Mouse (Mus musculus) gastrocnemius, adult 8-10 months (tissue): ENCODE measurements around the gene Usp15. TPM values are rescaled to one million over a fixed set of nuclear protein-coding genes. Genes with fewer than 3 reads are reported as not detected.
"Not testable (repeated sequence)": the region's sequence is repeated elsewhere in the genome, so short reads cannot be mapped to it uniquely, and the experiment has no call there.

ENCODE experiments used
- DNase-seq, 2 experiments: peaks; one replicate each; pipeline ENCODE4 v3.0.0; 2022; ENCODE audit warnings: low spot score in 2 of 2
- total RNA-seq, 4 experiments: library from RNA; stranded (reverse); gene quantifications; 2 replicates each; pipeline ENCODE4 v1.2.4; 2022

Gene Usp15
- total RNA-seq, result 100 to 1,000 TPM; 153 to 195 (median 169) TPM

DNA sequence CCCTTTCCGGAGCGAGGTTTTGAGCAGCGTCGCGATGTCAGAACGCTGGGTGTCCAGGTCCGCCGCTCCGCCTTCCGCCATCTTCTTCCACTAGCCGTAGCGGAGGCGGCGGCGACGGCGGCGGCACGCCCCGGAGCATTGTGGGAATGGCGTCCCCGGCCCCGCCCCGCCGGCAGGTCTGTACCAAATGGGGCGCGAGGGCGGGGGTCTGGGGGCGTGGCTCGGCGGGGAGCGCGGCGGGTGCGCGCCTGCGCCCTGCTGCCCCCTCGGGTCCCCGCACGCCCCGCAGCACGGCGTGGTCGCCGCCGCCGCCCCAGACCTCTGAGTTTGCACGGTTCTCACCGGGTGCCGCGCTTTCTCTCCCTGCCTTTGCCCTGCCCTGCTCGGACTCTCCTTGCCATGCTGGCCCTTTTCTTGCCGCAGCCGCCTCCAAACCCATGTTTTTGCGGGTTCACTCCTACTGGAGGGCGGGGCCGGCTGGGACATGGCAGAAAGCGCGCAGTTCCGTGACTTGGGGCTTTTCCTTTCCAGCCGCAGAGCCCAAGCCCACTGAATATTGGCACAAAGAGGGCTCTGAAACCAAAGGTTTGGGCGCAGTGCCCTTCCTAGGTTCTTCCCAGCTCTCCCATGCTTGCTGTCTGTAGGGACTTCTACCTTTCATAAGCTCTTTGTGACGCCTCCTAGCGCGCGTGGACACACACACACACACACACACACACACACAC, at the start of gene Usp15:
Usp15 (minus strand) TSS at position 161 of the 725 bp plus-strand sequence.
- peak; percentile 87 to 92 for DNase-seq

DNA sequence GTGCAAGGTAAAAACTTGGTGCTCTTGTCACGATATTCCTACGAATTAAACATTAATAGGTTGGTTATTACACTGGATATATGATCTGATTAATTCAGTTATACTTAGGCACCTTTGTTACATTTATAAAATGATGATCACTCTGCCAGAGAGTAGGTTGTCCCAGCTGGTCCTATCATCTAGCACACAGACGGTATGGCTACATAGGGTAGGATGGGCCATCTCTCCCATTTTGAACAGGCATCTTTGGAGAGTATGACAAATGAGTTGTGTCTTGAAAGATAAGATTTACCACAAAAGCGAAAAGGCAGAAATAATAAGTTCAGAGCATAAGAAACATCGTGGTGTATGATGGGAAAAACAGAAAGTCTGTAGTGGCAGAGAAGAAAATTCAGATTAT, 32.6 kb upstream of the Usp15 start:
- DNase-seq, result no peak

DNA sequence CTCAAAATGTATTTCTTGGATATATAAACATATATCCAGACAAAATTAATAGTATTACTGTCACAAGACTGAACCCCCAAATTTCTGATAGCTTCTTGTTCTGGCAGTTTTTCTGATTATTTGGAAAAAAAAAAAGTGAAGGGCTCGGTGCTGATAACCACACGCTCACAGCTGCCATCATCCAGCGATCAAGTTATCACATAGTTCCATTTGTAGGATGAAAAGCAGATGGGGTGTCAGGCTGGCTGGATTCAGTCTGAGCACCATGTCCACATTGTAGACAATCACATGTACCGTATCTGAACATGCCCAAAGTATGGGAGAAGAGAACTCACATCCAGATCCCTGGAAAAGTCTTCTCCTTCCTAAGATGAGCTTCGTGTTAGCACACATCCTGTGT, 26.0 kb upstream of the Usp15 start:
- no peak for DNase-seq

DNA sequence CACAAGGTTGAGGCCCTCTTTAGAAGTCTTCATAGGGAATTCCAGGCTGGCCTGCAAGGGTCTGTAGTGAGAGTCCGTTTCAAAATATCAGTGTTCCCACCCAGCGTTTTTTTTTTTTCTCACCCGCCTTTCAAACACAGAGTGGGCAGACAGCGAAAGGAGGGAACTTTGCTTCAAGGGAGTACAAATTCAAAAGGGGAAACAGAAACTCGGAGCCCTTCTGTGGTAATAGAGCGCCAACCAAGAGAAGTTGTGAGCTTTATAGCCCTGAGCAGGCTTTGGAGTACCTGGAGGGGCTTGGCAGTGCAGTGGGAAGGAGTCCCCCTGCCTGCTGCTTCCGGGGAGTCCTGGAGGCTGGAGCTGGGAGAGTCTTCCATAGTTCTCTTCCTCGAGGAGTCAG, 12.7 kb upstream of the Usp15 start:
- no peak for DNase-seq

DNA sequence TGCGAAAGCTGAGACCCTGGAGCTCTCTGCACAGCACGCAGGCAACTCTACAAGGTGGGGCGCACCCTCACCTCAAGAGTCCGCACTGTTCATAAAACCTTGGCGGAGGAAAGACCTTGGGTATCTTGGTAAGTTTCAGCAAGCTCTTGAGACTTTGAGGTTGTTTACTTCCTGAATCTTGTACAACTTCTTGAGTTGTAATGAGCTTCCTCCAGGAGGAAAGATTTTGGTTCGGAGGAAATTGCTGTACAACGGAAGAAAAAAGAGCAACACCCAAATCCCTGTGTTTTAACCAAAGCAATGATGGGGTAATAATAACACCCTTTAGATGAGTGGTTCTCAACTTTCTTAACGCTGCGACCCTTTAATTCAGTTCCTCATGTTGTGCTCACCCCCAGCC, 11.5 kb upstream of the Usp15 start:
- no peak for DNase-seq

DNA sequence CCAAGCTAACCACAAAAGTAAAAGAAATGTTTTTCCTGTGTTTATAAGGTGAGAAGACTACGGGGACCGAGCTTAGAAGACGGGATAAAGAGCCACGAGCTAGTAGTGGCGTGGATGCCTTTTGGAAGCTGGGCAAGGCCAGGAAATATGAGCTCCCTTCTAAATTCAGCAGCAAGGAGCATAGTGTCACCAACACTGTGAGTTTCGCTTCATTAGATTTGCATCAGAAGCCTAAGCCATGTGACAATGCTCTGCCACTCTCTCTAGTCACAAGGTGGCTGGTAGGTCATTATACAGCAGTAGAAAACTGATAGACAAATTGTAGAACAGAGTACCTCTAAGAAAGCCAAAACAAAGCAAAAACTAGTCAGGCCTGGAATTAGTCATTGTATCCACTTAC, 9.3 kb upstream of the Usp15 start:
- no peak for DNase-seq

DNA sequence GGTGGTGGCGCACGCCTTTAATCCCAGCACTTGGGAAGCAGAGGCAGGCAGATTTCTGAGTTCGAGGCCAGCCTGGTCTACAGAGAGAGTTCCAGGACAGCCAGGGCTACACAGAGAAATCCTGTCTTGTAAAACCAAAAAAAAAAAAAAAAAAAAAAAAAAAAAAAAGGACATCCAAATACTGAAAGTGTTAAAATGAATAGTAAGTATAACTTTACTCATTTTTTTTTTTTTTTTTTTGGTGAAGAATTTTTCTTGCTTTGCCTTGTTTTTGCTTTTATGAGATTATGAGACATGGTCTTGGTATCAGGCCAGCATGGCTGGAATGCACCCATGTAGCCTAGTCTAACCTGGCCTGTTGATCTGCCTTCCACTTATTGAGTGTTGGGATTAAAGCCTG, 8.6 kb upstream of the Usp15 start:
- not testable (repeated sequence) for DNase-seq

DNA sequence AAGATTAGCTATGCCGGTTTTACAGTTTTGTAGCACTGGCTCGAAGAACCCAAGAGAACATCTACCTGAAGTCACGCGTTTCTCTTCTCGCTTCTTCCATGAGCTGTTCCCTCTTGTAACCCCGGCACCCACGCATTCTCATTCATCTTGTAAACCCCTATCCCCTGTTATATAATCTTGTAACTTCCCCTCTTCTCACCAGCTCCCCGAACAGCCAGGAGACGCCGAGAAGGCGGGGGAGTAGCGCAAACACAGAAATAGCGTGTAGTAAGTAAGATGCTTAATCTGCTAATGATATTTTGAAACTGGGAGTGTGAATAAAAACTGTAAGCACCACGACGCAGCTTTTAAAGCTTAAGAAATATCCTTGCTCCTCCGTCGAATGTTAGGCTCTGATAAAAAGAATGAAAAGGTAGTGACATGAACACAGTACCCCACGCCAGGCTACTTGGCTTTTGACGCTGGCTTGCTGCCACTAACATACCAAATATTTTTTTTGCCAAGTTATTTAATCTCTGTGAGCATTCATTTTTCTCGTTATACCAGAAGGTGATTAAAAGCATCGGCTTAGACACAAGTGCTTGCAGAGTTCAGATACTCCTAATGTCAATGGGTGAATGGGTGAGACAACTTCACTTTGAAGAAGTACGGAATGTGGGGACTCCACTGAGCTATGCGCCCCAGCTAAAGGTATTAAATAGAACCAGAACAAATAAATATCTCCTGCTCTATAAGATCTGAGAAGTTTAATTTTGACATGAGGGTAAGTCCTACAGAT, 5.4 kb upstream of the Usp15 start:
- DNase-seq, result no peak

DNA sequence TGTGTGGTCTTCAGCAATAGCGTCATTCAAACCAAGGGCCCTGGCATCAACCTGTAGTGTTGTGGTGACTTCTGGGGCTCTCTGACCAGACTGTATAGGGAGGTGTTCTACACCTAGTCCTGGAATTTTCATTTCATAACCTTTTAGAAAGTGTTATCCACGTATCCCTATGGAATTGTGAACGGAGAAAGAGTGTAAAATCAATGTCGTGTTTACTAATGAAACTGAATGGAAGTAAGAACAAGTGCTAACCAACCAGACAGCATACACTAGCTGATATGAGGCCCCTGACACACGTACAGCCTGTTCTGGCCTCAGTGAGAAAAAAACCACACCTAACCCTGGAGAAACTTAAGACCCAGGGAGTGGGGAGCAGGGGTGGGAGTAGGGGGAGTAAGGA, 4.6 kb upstream of the Usp15 start:
- no peak for DNase-seq

DNA sequence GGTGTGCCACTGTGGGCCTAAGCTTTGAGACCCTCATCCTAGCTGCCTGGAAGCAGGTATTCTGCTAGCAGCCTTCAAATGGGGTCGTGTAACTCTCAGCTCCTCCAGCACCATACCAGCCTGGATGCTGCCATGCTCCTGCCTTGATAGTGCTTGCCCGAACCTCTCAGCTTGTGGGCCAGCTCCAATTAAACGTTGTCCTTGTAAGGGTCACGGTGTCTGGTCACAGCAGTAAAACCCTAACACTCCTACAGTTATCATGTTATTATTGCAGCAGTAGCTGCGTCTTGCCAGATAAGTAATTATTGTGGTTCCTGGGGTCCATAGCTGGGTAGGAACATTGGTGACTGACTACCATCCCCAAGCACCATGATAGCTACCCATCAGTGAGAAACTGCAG, 4.2 kb upstream of the Usp15 start:
- no peak for DNase-seq

DNA sequence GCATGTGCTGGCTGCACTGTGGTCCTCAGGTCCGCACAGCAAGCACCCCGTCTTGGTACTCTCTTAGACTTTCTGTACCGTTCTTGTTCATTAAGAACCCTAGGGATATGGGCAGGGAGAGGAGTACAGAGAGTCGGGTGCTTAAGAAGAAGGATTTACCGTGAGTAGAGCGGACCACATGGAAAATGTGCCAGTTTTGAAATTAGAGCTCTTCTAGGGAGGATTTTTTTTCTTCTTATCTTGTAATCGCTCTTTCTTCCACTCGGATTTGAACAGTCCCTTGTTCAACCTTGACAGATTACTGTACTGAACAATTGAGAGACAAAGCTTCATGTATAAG, 3.5 kb upstream of the Usp15 start:
- no peak for DNase-seq

DNA sequence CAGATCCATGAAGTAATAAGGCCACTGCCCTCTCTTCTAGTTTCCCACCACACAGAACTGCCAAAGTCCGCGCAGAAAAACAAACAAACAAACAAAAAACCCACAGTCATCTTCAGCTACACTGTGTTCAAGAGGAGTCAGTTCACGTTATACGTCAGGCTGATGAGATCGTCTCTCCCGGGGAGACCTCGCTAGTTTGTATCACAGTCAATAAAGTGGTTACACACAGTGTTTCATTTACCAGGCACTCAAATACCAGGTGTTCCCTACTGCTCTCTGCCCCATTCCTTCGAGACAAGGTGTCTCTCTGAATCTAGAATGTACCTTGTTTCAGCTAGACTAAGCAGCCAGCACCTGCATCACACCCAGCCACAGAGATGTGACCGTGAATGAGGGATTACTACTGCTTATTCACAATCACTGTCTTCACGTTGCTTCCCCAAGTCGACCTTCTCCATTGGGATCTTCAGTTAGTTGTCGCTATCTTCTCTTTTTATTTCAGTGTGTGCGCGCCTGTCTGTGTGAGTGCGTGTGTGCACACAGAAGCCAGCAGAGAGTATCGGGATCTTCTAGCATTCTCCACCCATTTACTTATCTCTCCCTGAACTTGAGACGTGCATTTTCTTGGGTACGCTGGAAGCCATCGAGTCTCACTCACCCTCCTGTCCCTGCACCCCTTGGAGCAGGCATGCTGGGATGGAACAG, 3.0 kb upstream of the Usp15 start:
- DNase-seq, result no peak

DNA sequence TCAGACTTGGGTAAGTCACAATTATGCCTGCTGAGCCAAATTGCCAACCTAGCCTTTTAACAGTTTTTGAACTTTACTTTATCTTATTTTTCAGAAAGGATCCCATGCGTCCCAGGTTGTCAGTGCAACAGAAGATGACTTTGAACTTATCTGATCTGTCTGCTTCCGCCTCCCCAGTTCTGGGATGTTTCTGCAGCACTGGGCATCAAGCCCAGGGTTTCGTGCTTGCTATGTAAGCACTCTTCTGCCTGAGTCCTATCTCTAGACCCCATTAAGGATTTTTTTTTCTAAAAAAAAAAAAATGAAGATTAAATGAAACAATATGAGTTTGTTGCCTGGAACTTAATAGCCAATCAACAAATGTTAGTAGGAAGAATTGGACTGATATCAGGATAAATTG, 2.3 kb upstream of the Usp15 start:
- DNase-seq, result no peak

DNA sequence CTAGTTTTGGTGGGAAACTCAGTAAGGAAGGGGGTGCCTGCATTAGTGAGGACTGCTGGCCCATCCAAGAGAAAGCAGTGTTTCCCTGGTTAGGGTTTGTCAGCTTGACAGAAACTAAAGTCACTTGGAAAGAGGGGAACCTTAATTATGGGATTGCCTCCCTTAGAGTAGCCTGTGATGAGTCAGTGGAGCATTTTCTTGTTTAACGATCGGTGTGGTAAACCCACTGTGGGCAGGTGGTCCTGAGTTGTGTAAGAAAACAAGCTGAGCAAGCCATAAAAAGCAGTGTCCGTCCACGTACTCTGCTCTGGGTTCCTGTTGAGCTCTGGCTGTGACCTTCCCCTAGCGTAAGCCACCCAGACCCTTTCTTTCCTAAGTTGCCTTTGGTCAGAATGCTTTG, 1.4 kb upstream of the Usp15 start:
- no peak for DNase-seq

DNA sequence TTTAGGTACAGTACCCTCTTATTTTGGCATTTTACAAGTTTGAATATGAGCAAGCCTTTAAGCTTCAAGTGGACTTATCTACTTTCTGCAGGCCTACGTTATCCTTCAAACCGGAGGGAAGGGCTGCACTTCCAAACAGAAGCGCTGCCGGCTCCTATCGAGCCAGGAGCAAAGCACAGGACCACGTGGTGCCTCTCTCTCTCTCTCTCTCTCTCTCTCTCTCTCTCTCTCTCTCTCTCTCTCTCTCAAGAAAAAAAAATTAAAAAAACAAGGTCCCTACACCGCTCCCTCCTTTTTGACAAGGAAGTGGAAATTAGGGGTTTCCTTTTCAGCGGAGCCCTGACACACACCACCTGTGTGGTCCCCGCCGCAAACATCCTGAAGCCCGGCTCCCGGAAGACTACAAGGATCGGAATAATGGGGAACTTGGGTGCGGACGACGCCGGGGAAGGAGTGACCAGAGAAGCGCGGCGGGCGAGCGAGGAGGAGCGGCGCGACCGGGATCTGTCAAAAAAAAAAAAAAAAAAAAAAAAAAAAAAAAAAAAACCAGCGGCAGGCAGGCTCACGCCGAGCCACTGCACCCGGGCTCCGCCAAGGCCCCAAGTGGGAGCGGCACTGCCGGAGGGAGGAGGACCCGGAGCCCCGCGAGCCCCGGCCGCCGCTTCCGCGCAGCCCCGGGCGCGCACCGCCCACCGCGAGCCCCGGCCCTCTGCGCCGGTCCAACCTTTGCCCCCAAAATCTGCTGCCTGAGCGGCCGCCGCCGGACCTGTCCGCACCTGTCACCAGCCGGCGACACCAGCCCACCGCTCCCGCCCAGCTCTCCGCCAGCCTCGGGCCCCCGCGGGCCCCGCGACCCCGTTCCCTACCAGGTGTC, 597 bp downstream of the Usp15 start:
- no peak for DNase-seq

DNA sequence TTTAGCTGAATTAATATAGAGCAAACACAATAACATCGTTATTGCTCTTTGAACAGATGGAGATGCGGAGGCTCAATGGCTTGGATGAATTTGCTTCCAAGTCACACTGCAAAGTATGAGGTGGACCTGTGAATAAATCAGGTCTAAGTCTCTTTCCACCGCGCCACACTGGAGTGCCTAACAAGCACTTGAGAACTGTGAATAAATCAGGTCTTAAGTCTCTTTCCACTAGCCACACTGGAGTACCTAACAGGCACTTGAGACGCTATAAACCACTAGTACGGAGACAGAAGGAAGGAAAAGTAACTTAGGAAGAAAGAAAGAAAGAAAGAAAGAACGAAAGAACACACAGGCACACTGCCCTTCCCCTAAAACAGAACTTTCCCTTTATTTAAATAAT, 1.3 kb downstream of the Usp15 start:
- DNase-seq, result no peak

DNA sequence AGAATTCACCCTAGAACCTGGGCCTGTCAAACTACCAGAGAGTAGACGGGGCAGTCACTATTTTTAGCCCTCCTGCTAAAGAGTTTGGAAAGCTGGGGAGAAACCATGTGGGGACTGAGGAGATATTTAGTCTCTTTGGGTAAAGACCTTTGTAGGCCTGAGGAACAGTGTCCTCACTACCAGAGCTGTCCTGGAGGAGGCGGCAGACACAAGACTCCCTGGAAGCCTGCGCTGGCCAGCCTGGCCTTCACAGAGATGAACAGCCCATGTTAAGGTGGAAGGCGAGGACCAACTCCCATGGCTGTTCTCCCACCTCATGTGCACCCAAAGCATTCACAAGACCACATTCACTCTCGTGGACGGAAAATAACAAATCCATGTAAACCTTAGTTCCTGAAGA, 5.8 kb downstream of the Usp15 start:
- no peak for DNase-seq

DNA sequence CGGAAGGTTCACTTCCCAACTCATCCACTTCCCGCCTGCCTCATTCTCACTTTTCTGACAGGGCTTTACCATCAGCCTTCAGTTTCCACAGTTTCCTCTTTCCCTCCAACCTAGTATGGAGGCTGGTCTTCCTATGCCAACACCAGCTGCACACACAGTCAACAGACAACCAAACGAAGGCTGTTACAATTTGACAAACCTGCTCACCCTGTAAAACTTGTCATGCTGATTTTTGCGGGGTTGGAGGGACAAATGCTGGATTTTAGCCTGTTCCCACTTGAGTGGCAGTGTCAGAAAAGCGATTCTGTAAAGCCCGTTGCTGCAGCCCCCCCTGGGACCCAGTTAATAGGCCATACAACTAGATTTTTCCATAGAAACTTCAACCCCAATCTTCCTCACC, 9.5 kb downstream of the Usp15 start:
- no peak for DNase-seq

DNA sequence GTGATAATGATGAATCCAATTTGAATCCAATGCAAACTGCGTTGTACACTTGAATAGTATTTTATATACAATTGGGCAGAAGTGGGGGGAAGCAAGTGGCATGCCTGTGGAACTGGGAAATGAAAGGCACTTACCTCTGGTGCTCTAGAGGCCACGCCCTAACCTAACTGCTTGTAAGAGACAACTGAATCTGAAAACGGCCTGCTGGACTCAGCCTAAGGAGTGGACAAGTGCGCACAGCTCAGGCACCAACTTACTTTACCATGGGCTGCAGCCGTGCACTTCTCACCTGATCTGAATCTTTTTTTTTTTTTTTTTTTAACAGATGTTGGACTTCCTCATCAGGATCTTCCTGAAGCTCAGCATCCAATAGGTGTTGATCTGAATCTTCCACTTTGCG, 10.9 kb downstream of the Usp15 start:
- no peak for DNase-seq

DNA sequence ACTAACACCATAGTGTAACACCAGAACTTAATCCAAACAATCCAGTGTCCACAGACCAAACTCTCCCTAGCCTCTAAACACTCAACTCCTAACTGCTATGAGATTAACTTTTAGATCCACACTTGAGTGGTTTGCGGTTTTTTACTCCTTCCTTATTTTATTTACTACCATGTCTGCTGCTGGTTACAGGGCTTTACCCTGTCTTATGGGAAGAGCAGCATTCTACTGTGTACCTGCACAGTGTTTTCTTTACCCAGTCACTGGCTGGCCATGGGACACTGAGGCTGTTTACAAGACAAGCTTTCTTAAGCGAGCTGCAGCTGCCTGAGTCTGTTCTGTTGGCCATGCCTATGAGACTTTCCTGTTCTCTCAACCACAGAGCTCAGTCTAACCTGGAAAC, 13.1 kb downstream of the Usp15 start:
- DNase-seq, result no peak

DNA sequence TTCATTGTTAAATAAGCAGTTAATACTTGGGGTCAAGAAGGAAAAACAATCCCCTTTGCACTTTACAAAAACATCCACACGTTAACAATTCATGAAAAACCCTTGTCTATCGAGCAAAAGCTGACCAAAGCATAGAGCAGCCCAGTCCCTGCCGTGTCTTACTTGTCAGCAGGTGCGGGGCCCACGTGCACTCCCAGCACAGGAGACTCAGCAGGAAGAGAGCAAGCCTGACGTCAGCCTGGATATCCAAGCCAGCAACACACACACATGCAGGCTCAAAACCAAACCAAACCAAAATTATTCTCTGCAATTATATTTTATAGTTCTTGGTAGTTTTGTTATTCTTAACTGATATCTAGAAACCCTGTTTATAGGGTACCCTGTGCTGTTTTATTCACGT, 13.6 kb downstream of the Usp15 start:
- peak; percentile 17 to 54 for DNase-seq

DNA sequence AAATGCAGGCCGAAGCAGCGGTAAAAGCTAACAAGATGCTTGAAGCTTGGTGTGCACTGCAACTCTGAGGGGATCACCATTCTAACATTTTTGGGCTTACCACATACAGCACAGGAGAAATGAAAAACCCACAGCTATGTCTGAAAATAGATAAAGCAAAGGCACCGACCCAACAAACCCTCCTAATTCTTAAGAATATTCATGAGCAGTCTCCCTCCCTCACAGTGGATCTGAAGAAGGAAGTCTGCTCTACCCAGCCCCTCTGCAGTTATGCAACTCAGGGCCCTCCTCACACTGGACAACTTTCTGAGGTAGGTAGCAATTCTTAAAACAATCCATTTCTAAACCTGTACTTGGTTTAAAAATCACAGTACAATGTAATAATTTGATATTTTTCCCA, 14.4 kb downstream of the Usp15 start:
- DNase-seq, result no peak
